Mouse (Mus musculus) heart, embryonic 14.5 days (tissue): ENCODE data around the gene Ptprc. TPM values are rescaled to one million over a fixed set of nuclear protein-coding genes. Genes with fewer than 3 reads are reported as not detected.

Source experiments
- polyA plus RNA-seq: library from polyadenylated mRNA; unstranded; fragments of >200 nt; fragmentation: Nextera tagmentation; extraction: Ambion mirVana; gene quantifications from 2 replicates; pipeline ENCODE4 v1.2.1, GENCODE M21; 2014

The Ptprc gene
- polyA plus RNA-seq, 1 experiment from 2014 or later = 1.9 TPM

Other genes with a start within 250 kb of the Ptprc start
- gene Atp6v1g3, start 98.0 kb upstream of the Ptprc start, polyA plus RNA-seq = not detected in 2 replicates